Mouse (Mus musculus): ENCODE measurements around the gene Hlx.

DNA sequence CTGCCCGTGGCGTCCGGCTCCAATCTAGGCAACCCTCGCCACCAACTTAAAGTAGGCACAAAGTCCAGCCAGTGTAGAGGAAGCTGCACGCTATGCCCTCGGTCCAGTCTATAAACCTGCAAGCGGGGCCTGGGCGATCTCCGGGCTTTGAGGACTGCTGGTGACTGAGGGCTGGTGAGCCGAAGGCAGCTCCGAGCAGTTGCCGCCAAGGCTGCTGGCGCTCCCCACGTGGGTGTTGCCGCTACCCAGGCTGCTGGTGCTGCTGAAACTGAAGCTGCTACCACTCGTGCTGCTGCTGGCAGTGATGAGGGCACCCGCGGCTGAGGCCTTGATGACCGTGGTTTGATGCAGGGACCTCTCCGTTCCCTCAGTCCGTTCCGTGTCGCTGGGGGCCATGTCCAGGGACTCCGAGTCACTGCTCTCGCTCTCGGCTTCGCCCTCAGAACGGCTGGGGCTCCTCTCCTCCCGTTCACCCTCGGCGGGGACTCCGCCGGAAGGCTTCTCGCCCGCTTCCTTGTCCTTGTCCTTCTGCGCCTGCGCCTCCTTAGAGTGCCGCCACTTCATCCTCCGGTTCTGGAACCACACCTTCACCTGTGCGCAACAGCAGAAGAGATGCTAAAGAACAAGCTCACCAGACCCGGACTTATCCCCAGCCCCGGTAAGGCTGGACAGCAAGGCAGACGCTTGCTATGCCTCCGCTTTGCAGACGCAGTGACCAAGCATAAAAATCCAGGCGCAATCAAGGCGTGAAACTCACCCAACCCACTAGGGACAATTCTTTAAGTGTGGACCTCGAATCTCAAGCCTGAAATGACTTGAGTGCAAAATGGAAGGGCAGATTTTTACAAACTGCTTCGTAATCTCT lies 4.8 kb downstream of the Hlx start:
- TF ChIP-seq CTCF (conservative IDR thresholded peaks at IDR 0.05; ENCODE audit: low read length) (no peak), NANOG (IDR thresholded peaks at IDR 0.05; ENCODE audit: borderline replicate concordance, low read length) (no peak)
